Mouse (Mus musculus): ENCODE measurements around the gene 2310022A10Rik. TPM values are rescaled to one million over a fixed set of nuclear protein-coding genes. Genes with fewer than 3 reads are reported as not detected.

Gene 2310022A10Rik
- polyA plus RNA-seq, 1 experiment from 2014 or later = 26.3 TPM

DNA sequence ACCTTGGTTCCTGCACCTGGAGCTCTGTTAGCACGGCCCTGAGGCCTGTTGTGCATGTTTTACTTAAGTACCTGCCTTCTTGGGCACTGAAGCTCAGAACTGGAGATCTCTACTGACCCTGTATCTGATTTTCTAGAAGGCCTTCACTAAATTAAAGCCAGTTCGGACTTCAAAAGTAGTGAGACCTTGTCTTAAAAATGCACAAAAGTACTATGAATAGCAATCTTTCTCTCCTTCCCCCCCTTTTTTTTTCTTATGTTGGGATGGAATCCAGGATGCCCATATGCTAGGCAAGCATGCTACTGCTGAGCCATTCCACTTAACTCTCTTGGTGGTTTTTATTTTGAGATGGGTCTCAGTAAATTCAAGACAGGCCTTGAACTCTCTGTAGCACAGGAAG, 49.1 kb downstream of the 2310022A10Rik start:
- DNase-seq (ENCODE audit: low spot score) (peak; percentile 33), ATAC-seq (no peak)
- Histone ChIP-seq H3K27ac (ENCODE audit: low read depth, low read length) (peak overlapping the region; percentile 70), H3K9ac (ENCODE audit: low read length) (no peak overlapping the region), H3K27me3 (replicated peaks; ENCODE audit: control insufficient read depth, insufficient read depth, low read length) (no peaks in the 10 kb centered on the region), H3K36me3 (ENCODE audit: control insufficient read depth, insufficient read depth, low read length) (no peaks in the 10 kb centered on the region), H3K4me3 (ENCODE audit: low read depth, low read length) (no peak overlapping the region), H3K9me3 (replicated peaks; ENCODE audit: control insufficient read depth, low read length) (no peaks in the 10 kb centered on the region), H3K4me1 (ENCODE audit: control insufficient read depth, insufficient read depth, low read length) (peaks cover 18% of the 10 kb centered on the region), H3K4me2 (ENCODE audit: low read length) (no peak overlapping the region)
- WGBS = 87% methylated on average over 2 of the region's 2 CpGs

DNA sequence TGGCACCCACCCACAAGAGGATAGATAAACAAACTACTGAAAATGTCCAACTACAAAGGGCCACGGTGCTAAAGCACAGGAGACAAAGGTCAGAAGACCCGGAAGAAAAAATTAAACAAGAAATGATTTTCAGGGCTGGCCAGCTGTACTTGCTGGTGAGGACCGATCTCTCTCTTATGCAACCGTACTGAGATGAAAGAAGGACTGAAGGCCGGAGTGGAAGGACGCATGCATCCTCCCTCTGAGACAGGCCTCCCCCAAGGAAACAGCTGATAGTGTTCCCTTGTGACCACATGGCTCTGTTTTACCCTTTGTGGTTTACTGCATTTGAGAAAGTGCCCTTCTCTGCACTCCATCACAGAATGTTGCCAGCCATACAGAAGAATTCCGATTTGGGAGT, 49.8 kb downstream of the 2310022A10Rik start:
- no peak overlapping the region for H3K27ac ChIP-seq (ENCODE audit: low read depth, low read length)
- peaks cover 16% of the 10 kb centered on the region for H3K4me1 ChIP-seq (ENCODE audit: control insufficient read depth, insufficient read depth, low read length)
- WGBS = 92% methylated on average over 7 of the region's 7 CpGs

DNA sequence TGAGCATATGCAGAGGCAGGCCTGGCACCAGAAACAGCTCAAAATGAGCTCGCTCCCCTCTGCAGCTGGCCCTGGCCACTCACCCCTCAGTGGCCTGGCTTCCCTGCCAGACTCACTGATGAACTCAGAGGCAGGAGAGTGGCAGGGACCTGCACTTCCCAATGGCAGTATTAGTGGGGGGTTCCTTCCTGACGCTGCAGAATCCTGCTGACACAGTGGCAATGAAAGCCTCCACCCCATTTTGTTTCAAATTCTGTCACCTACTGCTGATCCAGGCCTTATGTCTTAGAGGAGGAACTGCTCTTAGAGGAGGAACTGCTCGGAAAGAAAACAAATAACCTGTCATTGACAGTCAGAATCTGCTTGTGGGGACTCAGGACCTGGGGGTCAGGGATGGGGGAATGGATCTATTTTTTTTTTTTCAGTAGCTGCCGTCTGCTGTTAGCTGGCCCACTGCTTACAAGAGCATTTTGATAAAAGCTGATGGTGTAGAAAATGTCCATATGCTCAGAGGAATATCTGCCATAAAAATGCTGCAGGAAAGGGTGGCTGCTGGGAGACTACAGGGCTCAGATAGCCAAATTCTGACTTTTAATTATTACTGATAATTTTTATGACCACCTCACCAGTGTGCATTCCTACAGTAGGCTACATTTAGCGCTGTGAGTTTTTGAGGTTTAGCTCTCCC, 51.8 kb downstream of the 2310022A10Rik start:
- Histone ChIP-seq H3K27me3 (replicated peaks; ENCODE audit: control insufficient read depth, insufficient read depth, low read length) (no peaks in the 10 kb centered on the region), H3K27ac (ENCODE audit: low read depth, low read length) (peak overlapping the region; percentile 74), H3K4me2 (ENCODE audit: low read length) (no peak overlapping the region), H3K9me3 (replicated peaks; ENCODE audit: control insufficient read depth, low read length) (no peaks in the 10 kb centered on the region), H3K36me3 (ENCODE audit: control insufficient read depth, insufficient read depth, low read length) (peaks cover 7% of the 10 kb centered on the region), H3K4me3 (ENCODE audit: low read depth, low read length) (no peak overlapping the region), H3K9ac (ENCODE audit: low read length) (peak overlapping the region; percentile 21; the same call in 1 of the 2 replicates), H3K4me1 (ENCODE audit: control insufficient read depth, insufficient read depth, low read length) (peaks cover 16% of the 10 kb centered on the region)
- ATAC-seq (no peak), DNase-seq (ENCODE audit: low spot score) (peak; percentile 27)
- WGBS = 60% methylated on average over 5 of the region's 5 CpGs

More for the DNA sequence above, 49.8 kb downstream of the 2310022A10Rik start:
- ATAC-seq = no peak
- no peaks in the 10 kb centered on the region for H3K27me3 ChIP-seq (replicated peaks; ENCODE audit: control insufficient read depth, insufficient read depth, low read length)
- H3K4me2 ChIP-seq (ENCODE audit: low read length) = no peak overlapping the region
- no peaks in the 10 kb centered on the region for H3K9me3 ChIP-seq (replicated peaks; ENCODE audit: control insufficient read depth, low read length)
- H3K36me3 ChIP-seq (ENCODE audit: control insufficient read depth, insufficient read depth, low read length) = no peaks in the 10 kb centered on the region
- no peak overlapping the region for H3K9ac ChIP-seq (ENCODE audit: low read length)
- H3K4me3 ChIP-seq (ENCODE audit: low read depth, low read length) = no peak overlapping the region
- DNase-seq (ENCODE audit: low spot score) = no peak

DNA sequence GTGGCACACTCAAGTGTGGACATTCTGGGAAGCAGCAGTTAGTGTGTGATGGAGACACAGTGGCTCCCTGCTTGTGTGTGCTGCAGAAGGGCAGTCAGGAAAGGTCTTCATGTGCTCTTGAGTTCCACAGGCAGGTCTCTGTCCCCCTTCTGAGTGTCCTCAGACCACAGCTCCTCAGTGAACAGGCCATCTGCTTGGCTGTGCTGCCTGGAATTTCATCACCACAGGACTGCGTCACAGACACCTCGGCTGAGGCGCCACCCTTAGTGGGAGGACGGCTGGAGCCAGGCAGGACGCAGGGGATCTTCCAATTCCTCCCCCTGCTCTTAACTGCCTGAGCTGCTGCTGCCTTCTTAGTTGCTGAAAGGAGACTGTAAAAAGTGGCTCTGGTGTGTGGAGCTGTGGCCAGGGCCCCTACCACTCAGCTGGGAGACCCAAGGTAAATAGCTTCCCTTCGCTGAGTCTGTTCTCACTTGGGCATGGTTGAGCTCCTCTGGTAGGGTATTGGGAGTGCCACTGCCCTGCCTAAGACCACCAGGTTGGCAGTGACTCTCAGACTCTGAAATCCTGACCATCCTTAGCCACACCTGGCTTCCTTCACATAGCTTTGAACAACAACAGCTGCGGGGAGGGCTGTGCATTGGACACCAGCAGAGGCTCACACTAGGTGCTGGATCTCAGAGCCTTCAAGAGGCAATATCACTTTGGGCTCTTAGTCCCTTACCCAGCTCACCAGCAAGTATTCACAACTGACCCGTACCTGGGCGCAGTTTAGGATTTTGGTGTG, 52.7 kb downstream of the 2310022A10Rik start:
- DNase-seq (ENCODE audit: low spot score) = no peak
- Histone ChIP-seq H3K9ac (ENCODE audit: low read length) (peak overlapping the region; percentile 21; the same call in 1 of the 2 replicates), H3K27ac (ENCODE audit: low read depth, low read length) (peak overlapping the region; percentile 74), H3K4me1 (ENCODE audit: control insufficient read depth, insufficient read depth, low read length) (peaks cover 16% of the 10 kb centered on the region), H3K36me3 (ENCODE audit: control insufficient read depth, insufficient read depth, low read length) (peaks cover 14% of the 10 kb centered on the region), H3K4me3 (ENCODE audit: low read depth, low read length) (no peak overlapping the region), H3K27me3 (replicated peaks; ENCODE audit: control insufficient read depth, insufficient read depth, low read length) (no peaks in the 10 kb centered on the region), H3K9me3 (replicated peaks; ENCODE audit: control insufficient read depth, low read length) (no peaks in the 10 kb centered on the region), H3K4me2 (ENCODE audit: low read length) (no peak overlapping the region)
- ATAC-seq = 0 out of 2 replicates have a peak, but pooled peaks have one; percentile 24
- WGBS = 80% methylated on average over 9 of the region's 9 CpGs

DNA sequence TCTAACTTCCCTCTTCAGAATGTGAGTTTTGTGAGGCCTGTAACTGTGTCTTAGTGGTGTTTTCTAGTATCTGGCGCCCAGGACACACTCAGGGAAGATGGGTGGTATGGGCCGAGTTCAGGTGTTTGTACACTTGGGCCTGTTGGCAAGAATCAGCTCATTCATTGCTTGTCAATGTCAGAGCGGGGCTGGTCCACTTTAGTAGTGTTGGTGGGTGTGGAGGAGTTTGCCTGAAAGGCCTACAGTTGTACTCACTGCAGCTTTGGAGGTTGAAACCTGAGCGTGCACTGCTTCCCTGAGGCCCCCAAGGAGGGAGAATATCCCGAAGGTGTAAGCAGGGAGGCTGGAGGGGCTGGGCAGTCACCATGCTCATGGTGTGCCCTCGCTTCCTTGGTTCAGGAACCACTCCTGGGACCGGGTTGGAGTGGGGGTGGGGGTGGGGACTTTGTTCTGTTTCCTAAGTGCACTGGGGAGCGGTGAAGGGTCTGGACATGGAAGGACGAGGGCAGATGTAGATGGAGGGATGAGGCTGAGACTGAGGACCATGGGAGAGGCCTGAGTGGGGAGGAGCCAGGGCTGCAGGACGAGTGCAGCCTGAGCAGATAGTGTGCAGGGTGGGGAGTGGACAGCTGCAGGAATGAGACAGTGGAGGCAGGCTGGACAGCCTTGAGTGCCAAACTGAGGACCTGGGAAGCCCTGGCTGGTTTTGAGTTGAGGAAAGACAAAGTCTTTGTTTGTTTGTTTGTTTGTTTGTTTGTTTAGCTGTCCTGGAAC, 53.6 kb downstream of the 2310022A10Rik start:
- no peak for DNase-seq (ENCODE audit: low spot score)
- Histone ChIP-seq H3K9ac (ENCODE audit: low read length) (no peak overlapping the region), H3K36me3 (ENCODE audit: control insufficient read depth, insufficient read depth, low read length) (peaks cover 20% of the 10 kb centered on the region), H3K27me3 (replicated peaks; ENCODE audit: control insufficient read depth, insufficient read depth, low read length) (no peaks in the 10 kb centered on the region), H3K27ac (ENCODE audit: low read depth, low read length) (no peak overlapping the region), H3K4me3 (ENCODE audit: low read depth, low read length) (no peak overlapping the region), H3K4me2 (ENCODE audit: low read length) (no peak overlapping the region), H3K4me1 (ENCODE audit: control insufficient read depth, insufficient read depth, low read length) (peaks cover 11% of the 10 kb centered on the region), H3K9me3 (replicated peaks; ENCODE audit: control insufficient read depth, low read length) (no peaks in the 10 kb centered on the region)
- WGBS = 71% methylated on average over 10 of the region's 10 CpGs
- ATAC-seq = no peak

DNA sequence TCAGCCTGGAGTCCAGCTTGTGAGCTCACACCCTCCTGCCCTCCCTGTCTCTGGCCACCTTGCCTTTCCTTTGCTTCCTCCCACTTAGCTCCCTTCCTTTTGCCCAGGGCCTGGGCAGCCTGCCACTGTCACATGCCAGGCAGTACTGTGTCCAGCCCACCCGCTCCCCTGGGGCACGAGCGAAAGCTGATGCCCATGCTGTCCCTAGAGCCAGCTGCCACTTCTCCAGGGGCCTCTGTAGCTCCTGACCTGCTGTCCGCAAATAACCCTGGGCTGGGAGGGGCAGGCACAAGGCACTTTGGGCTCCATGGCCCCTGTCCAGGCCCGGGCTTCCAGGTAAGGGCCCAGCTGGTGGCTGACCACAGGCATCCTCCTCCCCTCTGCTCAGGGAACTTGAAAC, 54.5 kb downstream of the 2310022A10Rik start:
- H3K27ac ChIP-seq (ENCODE audit: low read depth, low read length) = no peak overlapping the region
- no peak for DNase-seq (ENCODE audit: low spot score)

DNA sequence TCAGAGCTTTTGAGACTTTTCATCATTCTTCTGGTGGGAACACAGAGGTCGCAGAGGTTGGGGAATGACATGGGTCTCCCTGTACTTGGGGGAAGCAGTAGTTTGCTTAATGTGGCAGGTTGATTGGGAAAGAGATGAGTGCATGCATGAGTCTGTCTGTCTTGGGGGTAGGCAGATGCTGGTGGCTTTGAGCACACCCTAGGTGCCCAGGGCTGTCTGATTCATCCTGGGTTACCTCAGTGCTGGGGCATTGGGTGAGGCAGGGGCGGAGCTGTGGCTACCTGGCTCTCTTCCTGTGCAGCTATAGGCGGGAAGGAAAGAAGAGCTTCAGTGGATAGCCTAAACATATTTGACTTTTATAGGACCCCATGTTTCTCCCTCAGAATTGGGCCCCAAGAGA, 55.1 kb downstream of the 2310022A10Rik start:
- no peak for DNase-seq (ENCODE audit: low spot score)
- 98% methylated on average over 3 of the region's 3 CpGs for WGBS
- Histone ChIP-seq H3K9ac (ENCODE audit: low read length) (no peak overlapping the region), H3K9me3 (replicated peaks; ENCODE audit: control insufficient read depth, low read length) (no peaks in the 10 kb centered on the region), H3K4me3 (ENCODE audit: low read depth, low read length) (no peak overlapping the region), H3K36me3 (ENCODE audit: control insufficient read depth, insufficient read depth, low read length) (peaks cover 20% of the 10 kb centered on the region), H3K4me1 (ENCODE audit: control insufficient read depth, insufficient read depth, low read length) (peaks cover 12% of the 10 kb centered on the region), H3K4me2 (ENCODE audit: low read length) (no peak overlapping the region), H3K27ac (ENCODE audit: low read depth, low read length) (no peak overlapping the region), H3K27me3 (replicated peaks; ENCODE audit: control insufficient read depth, insufficient read depth, low read length) (no peaks in the 10 kb centered on the region)
- no peak for ATAC-seq

More for the DNA sequence above, 54.5 kb downstream of the 2310022A10Rik start:
- no peaks in the 10 kb centered on the region for H3K27me3 ChIP-seq (replicated peaks; ENCODE audit: control insufficient read depth, insufficient read depth, low read length)
- no peak overlapping the region for H3K4me2 ChIP-seq (ENCODE audit: low read length)
- peaks cover 20% of the 10 kb centered on the region for H3K36me3 ChIP-seq (ENCODE audit: control insufficient read depth, insufficient read depth, low read length)
- H3K4me1 ChIP-seq (ENCODE audit: control insufficient read depth, insufficient read depth, low read length) = peaks cover 9% of the 10 kb centered on the region
- H3K4me3 ChIP-seq (ENCODE audit: low read depth, low read length) = no peak overlapping the region
- no peaks in the 10 kb centered on the region for H3K9me3 ChIP-seq (replicated peaks; ENCODE audit: control insufficient read depth, low read length)
- ATAC-seq = no peak
- no peak overlapping the region for H3K9ac ChIP-seq (ENCODE audit: low read length)
- 76% methylated on average over 5 of the region's 5 CpGs for WGBS

DNA sequence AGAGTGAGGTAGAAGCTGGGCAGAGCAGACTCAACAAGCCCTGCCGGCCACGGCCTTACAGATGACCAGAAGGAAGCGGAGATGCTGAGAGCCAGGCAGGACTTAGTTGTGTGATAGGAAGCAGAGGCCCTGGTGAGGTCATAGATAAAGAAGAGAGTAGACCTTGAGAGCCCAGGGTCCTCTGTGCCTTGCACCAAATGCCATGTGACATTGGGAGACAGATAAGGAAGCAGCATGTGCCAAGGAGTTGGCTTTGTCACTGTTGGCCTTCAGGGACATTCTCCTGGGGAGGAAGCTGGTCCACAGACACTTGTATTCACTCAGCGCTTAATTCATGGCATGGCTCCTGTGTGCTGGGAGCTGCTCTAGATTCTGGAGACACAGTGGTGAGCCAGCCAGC, 56.3 kb downstream of the 2310022A10Rik start:
- Histone ChIP-seq H3K27me3 (replicated peaks; ENCODE audit: control insufficient read depth, insufficient read depth, low read length) (no peaks in the 10 kb centered on the region), H3K4me3 (ENCODE audit: low read depth, low read length) (no peak overlapping the region), H3K4me2 (ENCODE audit: low read length) (no peak overlapping the region), H3K4me1 (ENCODE audit: control insufficient read depth, insufficient read depth, low read length) (peaks cover 24% of the 10 kb centered on the region), H3K9me3 (replicated peaks; ENCODE audit: control insufficient read depth, low read length) (no peaks in the 10 kb centered on the region), H3K27ac (ENCODE audit: low read depth, low read length) (no peak overlapping the region), H3K9ac (ENCODE audit: low read length) (no peak overlapping the region), H3K36me3 (ENCODE audit: control insufficient read depth, insufficient read depth, low read length) (peaks cover 20% of the 10 kb centered on the region)
- DNase-seq (ENCODE audit: low spot score) = no peak
- 94% methylated on average over 4 of the region's 4 CpGs for WGBS
- no peak for ATAC-seq

All from forebrain, embryonic 14.5 days (tissue).